Mouse (Mus musculus): Measurements from ENCODE around the gene Il4i1. TPM values are rescaled to one million over a fixed set of nuclear protein-coding genes. Genes with fewer than 3 reads are reported as not detected.

Il4i1 gene
- polyA plus RNA-seq, 1 experiment from 2014 or later = 2.0 TPM

GRCm38 (mm10) chr7:44792781-44793180 lies 23.4 kb upstream of the Il4i1 start:
- Histone ChIP-seq H3K27ac (ENCODE audit: low read depth) (no peak overlapping the region), H3K9me3 (ENCODE audit: control insufficient read depth, low read length) (no peaks in the 10 kb centered on the region), H3K27me3 (replicated peaks; ENCODE audit: control insufficient read depth, insufficient read depth, low read length) (no peaks in the 10 kb centered on the region), H3K4me2 (ENCODE audit: low read length) (no peak overlapping the region), H3K9ac (ENCODE audit: low read length) (no peak overlapping the region), H3K4me3 (ENCODE audit: low read depth, low read length) (no peak overlapping the region), H3K36me3 (ENCODE audit: control insufficient read depth, insufficient read depth, low read length) (no peaks in the 10 kb centered on the region), H3K4me1 (replicated peaks; ENCODE audit: control insufficient read depth, insufficient read depth, low read length) (no peaks in the 10 kb centered on the region)
- peak; percentile 20 for DNase-seq (ENCODE audit: low spot score)
- 85% methylated on average over 6 of the region's 6 CpGs for WGBS
- no peak for ATAC-seq (replicated peaks; ENCODE audit: low FRiP score, low TSS enrichment, low read depth)

GRCm38 (mm10) chr7:44808927-44809326 lies 7.3 kb upstream of the Il4i1 start:
- peak; percentile 2 for DNase-seq (ENCODE audit: low spot score)
- Histone ChIP-seq H3K4me1 (replicated peaks; ENCODE audit: control insufficient read depth, insufficient read depth, low read length) (no peaks in the 10 kb centered on the region), H3K4me2 (ENCODE audit: low read length) (no peak overlapping the region), H3K9me3 (ENCODE audit: control insufficient read depth, low read length) (no peaks in the 10 kb centered on the region), H3K9ac (ENCODE audit: low read length) (no peak overlapping the region), H3K36me3 (ENCODE audit: control insufficient read depth, insufficient read depth, low read length) (peaks cover 11% of the 10 kb centered on the region; the same call in 1 of the 2 replicates), H3K27me3 (replicated peaks; ENCODE audit: control insufficient read depth, insufficient read depth, low read length) (no peaks in the 10 kb centered on the region), H3K27ac (ENCODE audit: low read depth) (no peak overlapping the region), H3K4me3 (ENCODE audit: low read depth, low read length) (no peak overlapping the region)
- 87% methylated on average over 2 of the region's 2 CpGs for WGBS
- ATAC-seq (replicated peaks; ENCODE audit: low FRiP score, low TSS enrichment, low read depth) = no peak

- ATAC-seq (replicated peaks; ENCODE audit: low FRiP score, low TSS enrichment, low read depth) (no peak), DNase-seq (ENCODE audit: low spot score) (peak; percentile 46)
- Histone ChIP-seq H3K27me3 (replicated peaks; ENCODE audit: control insufficient read depth, insufficient read depth, low read length) (no peaks in the 10 kb centered on the region), H3K27ac (ENCODE audit: low read depth) (no peak overlapping the region), H3K9me3 (ENCODE audit: control insufficient read depth, low read length) (no peaks in the 10 kb centered on the region), H3K36me3 (ENCODE audit: control insufficient read depth, insufficient read depth, low read length) (peaks cover 14% of the 10 kb centered on the region; the same call in 1 of the 2 replicates), H3K9ac (ENCODE audit: low read length) (no peak overlapping the region), H3K4me2 (ENCODE audit: low read length) (no peak overlapping the region), H3K4me3 (ENCODE audit: low read depth, low read length) (no peak overlapping the region), H3K4me1 (replicated peaks; ENCODE audit: control insufficient read depth, insufficient read depth, low read length) (no peaks in the 10 kb centered on the region)
- 86% methylated on average over 3 of the region's 3 CpGs for WGBS
Observed at GRCm38 (mm10) chr7:44809466-44809865, 6.7 kb upstream of the Il4i1 start.

GRCm38 (mm10) chr7:44810365-44810764 lies 5.8 kb upstream of the Il4i1 start:
- peak; percentile 10 for DNase-seq (ENCODE audit: low spot score)
- no peak for ATAC-seq (replicated peaks; ENCODE audit: low FRiP score, low TSS enrichment, low read depth)
- Histone ChIP-seq H3K4me3 (ENCODE audit: low read depth, low read length) (no peak overlapping the region), H3K36me3 (ENCODE audit: control insufficient read depth, insufficient read depth, low read length) (peaks cover 14% of the 10 kb centered on the region; the same call in 1 of the 2 replicates), H3K27ac (ENCODE audit: low read depth) (no peak overlapping the region), H3K9ac (ENCODE audit: low read length) (no peak overlapping the region), H3K27me3 (replicated peaks; ENCODE audit: control insufficient read depth, insufficient read depth, low read length) (no peaks in the 10 kb centered on the region), H3K4me1 (replicated peaks; ENCODE audit: control insufficient read depth, insufficient read depth, low read length) (peaks cover 3% of the 10 kb centered on the region; the same call in 1 of the 2 replicates), H3K4me2 (ENCODE audit: low read length) (no peak overlapping the region), H3K9me3 (ENCODE audit: control insufficient read depth, low read length) (no peaks in the 10 kb centered on the region)
- 82% methylated on average over 4 of the region's 4 CpGs for WGBS

GRCm38 (mm10) chr7:44810819-44811557 lies 5.2 kb upstream of the Il4i1 start:
- Histone ChIP-seq H3K4me2 (ENCODE audit: low read length) (no peak overlapping the region), H3K9ac (ENCODE audit: low read length) (no peak overlapping the region), H3K4me3 (ENCODE audit: low read depth, low read length) (no peak overlapping the region), H3K9me3 (ENCODE audit: control insufficient read depth, low read length) (no peaks in the 10 kb centered on the region), H3K36me3 (ENCODE audit: control insufficient read depth, insufficient read depth, low read length) (peaks cover 14% of the 10 kb centered on the region; the same call in 1 of the 2 replicates), H3K27me3 (replicated peaks; ENCODE audit: control insufficient read depth, insufficient read depth, low read length) (no peaks in the 10 kb centered on the region), H3K27ac (ENCODE audit: low read depth) (no peak overlapping the region), H3K4me1 (replicated peaks; ENCODE audit: control insufficient read depth, insufficient read depth, low read length) (peaks cover 3% of the 10 kb centered on the region; the same call in 1 of the 2 replicates)
- WGBS = 85% methylated on average over 7 of the region's 7 CpGs
- DNase-seq (ENCODE audit: low spot score) (peak; percentile 9), ATAC-seq (replicated peaks; ENCODE audit: low FRiP score, low TSS enrichment, low read depth) (no peak)

GRCm38 (mm10) chr7:44812651-44813325 lies 3.4 kb upstream of the Il4i1 start:
- Histone ChIP-seq H3K27me3 (replicated peaks; ENCODE audit: control insufficient read depth, insufficient read depth, low read length) (no peaks in the 10 kb centered on the region), H3K9ac (ENCODE audit: low read length) (no peak overlapping the region), H3K27ac (ENCODE audit: low read depth) (no peak overlapping the region), H3K4me1 (replicated peaks; ENCODE audit: control insufficient read depth, insufficient read depth, low read length) (peaks cover 9% of the 10 kb centered on the region), H3K4me2 (ENCODE audit: low read length) (no peak overlapping the region), H3K4me3 (ENCODE audit: low read depth, low read length) (no peak overlapping the region), H3K36me3 (ENCODE audit: control insufficient read depth, insufficient read depth, low read length) (peaks cover 14% of the 10 kb centered on the region; the same call in 1 of the 2 replicates), H3K9me3 (ENCODE audit: control insufficient read depth, low read length) (no peaks in the 10 kb centered on the region)
- ATAC-seq (replicated peaks; ENCODE audit: low FRiP score, low TSS enrichment, low read depth) (no peak), DNase-seq (ENCODE audit: low spot score) (peak; percentile 39)
- WGBS = 93% methylated on average over 20 of the region's 20 CpGs

GRCm38 (mm10) chr7:44813985-44814384 lies 2.2 kb upstream of the Il4i1 start:
- peak; percentile 16 for DNase-seq (ENCODE audit: low spot score)
- Histone ChIP-seq H3K27ac (ENCODE audit: low read depth) (no peak overlapping the region), H3K4me2 (ENCODE audit: low read length) (no peak overlapping the region), H3K9ac (ENCODE audit: low read length) (no peak overlapping the region), H3K4me1 (replicated peaks; ENCODE audit: control insufficient read depth, insufficient read depth, low read length) (peaks cover 19% of the 10 kb centered on the region), H3K9me3 (ENCODE audit: control insufficient read depth, low read length) (no peaks in the 10 kb centered on the region), H3K36me3 (ENCODE audit: control insufficient read depth, insufficient read depth, low read length) (peaks cover 14% of the 10 kb centered on the region; the same call in 1 of the 2 replicates), H3K27me3 (replicated peaks; ENCODE audit: control insufficient read depth, insufficient read depth, low read length) (no peaks in the 10 kb centered on the region), H3K4me3 (ENCODE audit: low read depth, low read length) (no peak overlapping the region)
- 93% methylated on average over 3 of the region's 3 CpGs for WGBS
- no peak for ATAC-seq (replicated peaks; ENCODE audit: low FRiP score, low TSS enrichment, low read depth)

- 85% methylated on average over 4 of the region's 4 CpGs for WGBS
Observed at GRCm38 (mm10) chr7:44814423-44814822, 1.8 kb upstream of the Il4i1 start.

More at GRCm38 (mm10) chr7:44814423-44814822, 1.8 kb upstream of the Il4i1 start:
- Histone ChIP-seq H3K4me1 (replicated peaks; ENCODE audit: control insufficient read depth, insufficient read depth, low read length) (peaks cover 22% of the 10 kb centered on the region), H3K27ac (ENCODE audit: low read depth) (no peak overlapping the region), H3K36me3 (ENCODE audit: control insufficient read depth, insufficient read depth, low read length) (peaks cover 14% of the 10 kb centered on the region; the same call in 1 of the 2 replicates), H3K9me3 (ENCODE audit: control insufficient read depth, low read length) (no peaks in the 10 kb centered on the region), H3K27me3 (replicated peaks; ENCODE audit: control insufficient read depth, insufficient read depth, low read length) (no peaks in the 10 kb centered on the region), H3K9ac (ENCODE audit: low read length) (no peak overlapping the region), H3K4me3 (ENCODE audit: low read depth, low read length) (no peak overlapping the region), H3K4me2 (ENCODE audit: low read length) (no peak overlapping the region)
- DNase-seq (ENCODE audit: low spot score) = no peak
- ATAC-seq (replicated peaks; ENCODE audit: low FRiP score, low TSS enrichment, low read depth) = no peak

All from intestine, embryonic 14.5 days (tissue).